Mouse (Mus musculus): ENCODE measurements at regions not wholly inside any gene's neighbourhood (a gene's known extent, or its start where the extent isn't known, plus 50 kb on each side); places are given as distances from the start of the nearest gene placed in this dataset.

GRCm38 (mm10) chr1:57664962-57665361, 109.0 kb upstream of the Spats2l start:
- DNase-seq = no peak

DNA sequence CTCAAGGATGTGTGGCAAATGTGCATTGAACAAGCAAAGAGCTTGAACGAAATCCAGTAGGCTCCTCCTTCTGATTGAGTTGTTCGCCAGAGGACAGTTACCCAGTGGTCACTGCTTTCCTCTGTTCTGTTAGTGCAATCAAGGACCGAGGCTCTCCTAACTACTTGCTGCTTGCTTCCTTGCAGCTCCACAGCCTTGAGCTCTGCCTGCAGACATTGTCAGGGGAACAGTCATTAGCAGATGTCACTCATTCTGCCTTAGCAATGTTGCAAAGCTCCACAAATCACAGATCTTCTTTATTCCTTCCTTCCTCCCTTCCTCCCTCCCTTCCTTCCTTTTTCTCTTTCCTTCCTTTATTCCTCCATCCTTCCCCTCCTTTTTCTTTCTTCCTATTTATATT, 108.2 kb upstream of the Spats2l start:
- DNase-seq = no peak

GRCm38 (mm10) chr1:57666179-57666693, 107.7 kb upstream of the Spats2l start:
- no peak for DNase-seq

- DNase-seq = no peak
Measured at GRCm38 (mm10) chr1:57673415-57673814, 100.5 kb upstream of the Spats2l start.

DNA sequence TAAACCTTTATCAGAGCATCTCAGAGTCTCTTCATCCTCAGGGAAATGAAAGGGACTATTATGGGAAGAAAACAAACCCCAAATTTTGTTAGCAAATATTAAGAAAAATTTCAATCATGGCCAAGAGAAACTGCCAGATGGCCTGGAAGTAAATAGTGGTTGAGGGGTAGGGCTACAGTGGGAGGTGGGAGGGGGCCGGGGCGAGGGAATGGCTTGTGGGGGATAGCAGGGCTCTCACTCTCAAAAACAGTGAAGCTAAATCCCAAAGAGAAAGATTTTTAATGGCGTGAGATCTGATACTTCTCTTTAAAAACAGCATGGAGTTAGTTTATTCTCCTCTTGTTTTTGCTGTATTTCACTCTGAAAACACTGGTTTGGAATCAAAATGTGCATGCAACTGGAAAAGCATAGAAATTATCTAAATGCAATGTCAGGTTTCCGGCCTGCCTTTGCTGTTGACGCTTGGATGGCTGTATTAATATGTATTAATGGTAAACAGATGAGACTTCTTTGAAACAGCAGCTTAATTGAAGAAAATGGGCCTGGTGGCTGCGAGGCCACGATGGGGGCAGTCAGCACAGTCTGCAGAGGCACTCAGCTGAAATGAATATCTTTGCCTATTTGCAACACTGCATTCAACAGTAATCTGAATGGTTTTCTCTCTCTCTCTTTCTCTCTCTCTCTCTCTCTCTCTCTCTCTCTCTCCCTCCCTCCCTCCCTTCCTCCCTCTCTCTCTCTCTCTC, 99.8 kb upstream of the Spats2l start:
- DNase-seq = no peak

DNA sequence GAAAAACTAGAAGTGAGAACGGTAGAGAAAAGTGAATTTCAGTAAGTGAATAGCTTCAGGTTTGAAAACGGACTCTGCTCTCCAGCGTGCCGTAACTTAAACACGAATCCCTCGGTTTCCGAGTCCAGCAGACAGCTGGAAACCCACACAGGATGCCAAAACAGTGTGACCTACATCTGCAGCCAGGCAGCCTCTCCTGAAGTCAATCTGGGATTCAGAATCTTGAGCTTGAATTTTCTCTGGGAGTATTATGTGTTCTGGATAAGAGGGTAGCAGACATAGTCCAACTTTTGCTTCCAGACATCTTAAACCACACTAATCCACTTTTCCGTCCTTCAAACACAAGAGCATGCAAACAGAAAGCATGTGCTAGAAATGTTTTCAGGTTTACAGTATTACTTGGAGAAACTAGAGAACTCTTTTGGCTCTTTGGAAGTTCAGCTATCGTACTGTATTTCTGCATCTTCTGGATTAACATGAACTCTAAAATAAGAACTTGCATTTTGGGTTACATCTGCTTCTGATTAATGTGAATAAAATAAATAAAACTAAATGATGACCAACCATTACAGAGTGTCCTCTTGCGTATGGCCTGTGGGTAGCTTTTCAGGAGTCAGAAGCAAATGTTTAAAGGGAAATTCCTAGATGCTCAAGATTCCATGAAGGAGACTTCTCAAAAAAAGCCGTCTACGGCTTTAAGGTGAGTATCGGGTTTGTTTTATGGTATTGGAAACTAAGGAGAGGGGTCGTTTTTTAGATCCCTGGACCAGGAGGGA, 89.4 kb upstream of the Spats2l start:
- DNase-seq = peak; percentile 8 to 16

- no peak for DNase-seq
Measured at GRCm38 (mm10) chr1:57689253-57689652, 84.7 kb upstream of the Spats2l start.

- no peak for DNase-seq
Measured at GRCm38 (mm10) chr1:57707906-57708305, 66.1 kb upstream of the Spats2l start.

DNA sequence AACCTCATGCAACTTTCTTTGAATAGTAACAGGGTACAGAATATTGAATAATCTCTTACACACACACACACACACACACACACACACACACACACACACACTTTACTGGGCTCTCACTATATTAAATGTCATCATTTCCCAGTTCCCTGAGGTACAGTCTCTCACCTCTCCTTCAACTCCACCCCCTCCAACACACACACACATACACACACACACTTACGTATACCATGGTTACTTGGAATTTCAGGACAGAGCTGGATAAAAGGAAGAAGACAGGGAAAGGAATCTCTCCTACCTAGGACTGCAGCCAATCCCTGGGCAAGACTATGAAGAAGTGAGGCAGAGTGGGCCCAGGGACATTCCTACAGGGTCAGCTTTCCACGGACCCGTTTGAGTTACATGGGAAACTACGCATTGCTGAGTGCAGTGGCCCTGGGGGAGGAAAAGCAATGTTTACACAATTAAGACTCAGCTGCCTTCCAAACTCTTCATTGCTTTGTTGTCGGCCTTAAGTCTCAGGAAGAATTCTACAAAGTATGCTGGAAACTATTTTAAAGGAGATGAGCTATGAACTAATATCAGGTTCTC, 61.0 kb upstream of the Spats2l start:
- no peak for DNase-seq

DNA sequence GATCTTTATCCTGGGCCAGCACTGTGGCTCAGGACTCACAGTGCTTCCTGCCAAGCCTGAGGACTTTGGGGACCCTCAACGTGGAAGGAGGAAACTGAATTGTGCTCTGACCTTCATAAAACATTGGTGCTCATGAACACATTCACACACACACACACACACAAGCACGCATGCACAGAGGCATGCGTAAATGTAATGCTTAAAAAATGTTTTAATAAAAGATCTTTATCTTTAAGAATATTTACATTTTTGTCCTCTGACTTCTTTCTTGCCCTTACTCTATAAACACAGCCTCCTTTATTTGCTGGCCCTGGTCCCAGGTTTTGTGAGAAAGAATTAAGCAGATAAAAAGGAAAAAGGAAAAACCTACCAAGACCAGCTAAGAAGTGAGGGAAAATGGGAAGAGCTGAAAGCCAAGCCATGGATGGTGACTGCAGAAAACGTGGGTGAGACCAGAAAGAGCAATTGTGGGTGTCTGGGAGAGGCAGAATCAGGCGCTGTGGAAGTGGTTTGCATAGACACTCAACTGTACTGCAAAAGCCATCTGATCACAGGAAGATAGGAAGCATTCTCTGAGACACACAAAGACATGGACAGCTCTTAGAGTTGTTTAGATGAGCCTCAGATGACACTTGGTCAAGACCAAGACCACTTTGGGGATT, 56.7 kb upstream of the Spats2l start:
- DNase-seq = no peak

- no peak for DNase-seq
Measured at GRCm38 (mm10) chr1:57718409-57718808, 55.6 kb upstream of the Spats2l start.
